Mouse (Mus musculus) lung, embryonic 16.5 days (tissue): Measurements from ENCODE around the gene Dpp6. TPM values are rescaled to one million over a fixed set of nuclear protein-coding genes. Genes with fewer than 3 reads are reported as not detected.

Experiments
- ATAC-seq: fragments of 200-750 bp; cut with Nextera tagmentation; 2 replicates; pipeline ENCODE4 v1.8.0; 2017; ENCODE audit warnings: low read depth, mild to moderate bottlenecking, moderate library complexity
- H3K27ac ChIP-seq: fragments of 300-500 bp; sonication (generic); 2 replicates; pipeline ENCODE4 v1.5.1; 2014; ENCODE audit warnings: mild to moderate bottlenecking, control low read depth, low read length
- H3K27me3 ChIP-seq: fragments of 300-500 bp; sonication (generic); 2 replicates; pipeline ENCODE4 v1.6.1; 2014; ENCODE audit warnings: low read depth, low read length, mixed read lengths; ENCODE audit not compliant: control insufficient read depth, insufficient read depth
- H3K36me3 ChIP-seq: fragments of 300-500 bp; sonication (generic); 2 replicates; pipeline ENCODE4 v1.6.1; 2014; ENCODE audit warnings: low read length; ENCODE audit not compliant: control insufficient read depth, insufficient read depth
- H3K4me1 ChIP-seq: fragments of 300-500 bp; sonication (generic); replicated peaks from 2 replicates; pipeline ENCODE4 v1.6.1; 2014; ENCODE audit warnings: low read length, mixed read lengths; ENCODE audit not compliant: control insufficient read depth, insufficient read depth
- H3K4me2 ChIP-seq: fragments of 300-500 bp; sonication (generic); 2 replicates; pipeline ENCODE4 v1.6.1; 2014; ENCODE audit warnings: low read depth, low read length, control low read depth
- H3K4me3 ChIP-seq: fragments of 300-500 bp; sonication (generic); 2 replicates; pipeline ENCODE4 v1.5.1; 2014; ENCODE audit warnings: mild to moderate bottlenecking, low read length, control low read depth
- H3K9ac ChIP-seq: fragments of 300-500 bp; sonication (generic); 2 replicates; pipeline ENCODE4 v1.6.1; 2014; ENCODE audit warnings: low read length, control low read depth
- H3K9me3 ChIP-seq: fragments of 300-500 bp; sonication (generic); 2 replicates; pipeline ENCODE4 v1.6.1; 2016; ENCODE audit warnings: low read length; ENCODE audit not compliant: control insufficient read depth
- whole genome bisulfite sequencing: fragments of 180-500 bp; shearing (Covaris S2); extraction: QIAGEN DNeasy Blood & Tissue Kit; methylation state at CpG from one replicate; pipeline ENCODE4 v1.1.7; 2014; 5-methylcytosine and 5-hydroxymethylcytosine counted together
- polyA plus RNA-seq: library from polyadenylated mRNA; unstranded; fragments of >200 nt; fragmentation: Nextera tagmentation; extraction: Ambion mirVana; gene quantifications from 2 replicates; pipeline ENCODE4 v1.2.1, GENCODE M21; 2015

Dpp6 gene
- polyA plus RNA-seq, 1 experiment from 2014 or later, result 0.26 TPM

GRCm38 (mm10) chr5:27261746-27262727, 445.0 kb downstream of the Dpp6 start:
- H3K27ac ChIP-seq, result no peak overlapping the region
- H3K4me3 ChIP-seq, result no peak overlapping the region
- no peaks in the 10 kb centered on the region for H3K36me3 ChIP-seq
- H3K4me2 ChIP-seq, result no peak overlapping the region
- H3K27me3 ChIP-seq, result no peaks in the 10 kb centered on the region
- H3K4me1 ChIP-seq, result no peaks in the 10 kb centered on the region
- ATAC-seq, result no peak
- WGBS, result 9% methylated on average over 27 of the region's 27 CpGs
- no peak overlapping the region for H3K9ac ChIP-seq
- H3K9me3 ChIP-seq, result no peaks in the 10 kb centered on the region

GRCm38 (mm10) chr5:27262751-27263150, 445.7 kb downstream of the Dpp6 start:
- Histone ChIP-seq H3K36me3 (no peaks in the 10 kb centered on the region), H3K27me3 (no peaks in the 10 kb centered on the region), H3K4me1 (no peaks in the 10 kb centered on the region), H3K4me2 (no peak overlapping the region), H3K27ac (no peak overlapping the region), H3K9me3 (no peaks in the 10 kb centered on the region), H3K4me3 (no peak overlapping the region), H3K9ac (no peak overlapping the region)
- WGBS, result 61% methylated on average over 1 of the region's 1 CpGs
- no peak for ATAC-seq

- H3K36me3 ChIP-seq, result no peaks in the 10 kb centered on the region
- 68% methylated on average over 3 of the region's 3 CpGs for WGBS
- no peak overlapping the region for H3K27ac ChIP-seq
- H3K4me2 ChIP-seq, result no peak overlapping the region
- no peaks in the 10 kb centered on the region for H3K9me3 ChIP-seq
- H3K4me3 ChIP-seq, result no peak overlapping the region
- no peaks in the 10 kb centered on the region for H3K27me3 ChIP-seq
- no peak overlapping the region for H3K9ac ChIP-seq
- no peak for ATAC-seq
- no peaks in the 10 kb centered on the region for H3K4me1 ChIP-seq
Measured at GRCm38 (mm10) chr5:27265281-27265680, 448.3 kb downstream of the Dpp6 start.

GRCm38 (mm10) chr5:27271336-27271735, 454.3 kb downstream of the Dpp6 start:
- Histone ChIP-seq H3K9me3 (no peaks in the 10 kb centered on the region), H3K4me2 (no peak overlapping the region), H3K4me3 (no peak overlapping the region), H3K36me3 (no peaks in the 10 kb centered on the region), H3K27ac (no peak overlapping the region), H3K4me1 (no peaks in the 10 kb centered on the region), H3K27me3 (no peaks in the 10 kb centered on the region), H3K9ac (no peak overlapping the region)
- WGBS, result 50% methylated on average over 4 of the region's 4 CpGs
- ATAC-seq, result no peak

GRCm38 (mm10) chr5:27274781-27275395, 457.9 kb downstream of the Dpp6 start:
- Histone ChIP-seq H3K27me3 (no peaks in the 10 kb centered on the region), H3K4me1 (no peaks in the 10 kb centered on the region), H3K36me3 (no peaks in the 10 kb centered on the region), H3K4me2 (no peak overlapping the region), H3K4me3 (no peak overlapping the region), H3K27ac (no peak overlapping the region), H3K9me3 (no peaks in the 10 kb centered on the region), H3K9ac (no peak overlapping the region)
- 36% methylated on average over 8 of the region's 8 CpGs for WGBS
- no peak for ATAC-seq

DNA sequence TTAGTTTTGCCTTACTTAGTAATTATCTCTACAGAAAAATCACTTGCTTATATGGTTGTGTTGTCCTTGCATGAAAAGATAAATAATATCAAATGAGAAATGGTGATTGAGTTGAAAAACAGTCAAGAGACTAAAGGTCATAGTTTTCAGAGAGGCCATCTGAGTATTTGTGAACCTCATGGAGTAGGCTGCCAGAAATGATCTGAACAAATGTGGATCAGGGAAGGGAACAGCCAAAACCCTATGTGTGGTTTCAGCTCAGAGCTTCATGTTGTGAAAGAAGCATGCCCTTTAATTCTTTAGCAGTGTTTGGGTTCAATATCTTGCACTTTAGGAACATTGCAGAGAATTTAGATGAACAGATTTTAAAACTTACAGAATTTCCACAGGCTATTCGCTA, 458.9 kb downstream of the Dpp6 start:
- no peak for ATAC-seq

GRCm38 (mm10) chr5:27278120-27278645, 461.2 kb downstream of the Dpp6 start:
- no peaks in the 10 kb centered on the region for H3K9me3 ChIP-seq
- ATAC-seq, result no peak
- no peak overlapping the region for H3K4me3 ChIP-seq
- 69% methylated on average over 10 of the region's 10 CpGs for WGBS
- no peak overlapping the region for H3K4me2 ChIP-seq
- no peaks in the 10 kb centered on the region for H3K36me3 ChIP-seq
- no peaks in the 10 kb centered on the region for H3K27me3 ChIP-seq
- no peak overlapping the region for H3K27ac ChIP-seq
- H3K9ac ChIP-seq, result no peak overlapping the region
- no peaks in the 10 kb centered on the region for H3K4me1 ChIP-seq

More for the DNA sequence above, 458.9 kb downstream of the Dpp6 start:
- H3K27me3 ChIP-seq, result no peaks in the 10 kb centered on the region
- H3K36me3 ChIP-seq, result no peaks in the 10 kb centered on the region
- H3K4me3 ChIP-seq, result no peak overlapping the region
- H3K9me3 ChIP-seq, result no peaks in the 10 kb centered on the region
- 65% methylated on average over 1 of the region's 1 CpGs for WGBS
- H3K9ac ChIP-seq, result no peak overlapping the region
- no peak overlapping the region for H3K4me2 ChIP-seq
- H3K27ac ChIP-seq, result no peak overlapping the region
- H3K4me1 ChIP-seq, result no peaks in the 10 kb centered on the region

GRCm38 (mm10) chr5:27286876-27287275, 469.9 kb downstream of the Dpp6 start:
- Histone ChIP-seq H3K36me3 (no peaks in the 10 kb centered on the region), H3K9me3 (no peaks in the 10 kb centered on the region), H3K9ac (no peak overlapping the region), H3K27me3 (no peaks in the 10 kb centered on the region), H3K4me3 (no peak overlapping the region), H3K4me1 (no peaks in the 10 kb centered on the region), H3K4me2 (no peak overlapping the region), H3K27ac (no peak overlapping the region)
- no peak for ATAC-seq
- 73% methylated on average over 4 of the region's 4 CpGs for WGBS

DNA sequence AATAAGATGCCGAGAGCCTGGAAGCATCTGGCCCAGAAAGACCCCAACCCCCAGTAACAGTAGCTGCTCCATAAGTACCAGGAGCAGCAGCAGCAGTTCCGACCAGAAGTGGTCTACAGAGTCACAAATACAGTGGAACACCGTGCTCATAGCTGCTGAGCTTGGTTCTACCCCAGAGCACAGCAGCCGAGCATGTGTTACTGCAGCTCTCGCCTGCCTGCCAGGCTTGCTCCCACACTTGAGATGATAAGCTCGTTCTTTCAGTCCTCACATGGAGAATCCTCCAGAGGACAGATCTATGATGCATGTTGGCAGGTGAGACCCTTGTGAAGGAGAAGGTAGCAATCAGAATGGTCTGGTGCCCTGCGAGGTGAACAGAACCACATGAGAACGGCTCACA, 474.4 kb downstream of the Dpp6 start:
- Histone ChIP-seq H3K27ac (no peak overlapping the region), H3K4me2 (no peak overlapping the region), H3K36me3 (no peaks in the 10 kb centered on the region), H3K9me3 (no peaks in the 10 kb centered on the region), H3K27me3 (no peaks in the 10 kb centered on the region), H3K4me1 (no peaks in the 10 kb centered on the region), H3K4me3 (no peak overlapping the region), H3K9ac (no peak overlapping the region)
- 72% methylated on average over 8 of the region's 8 CpGs for WGBS
- ATAC-seq, result no peak
